Mouse (Mus musculus) heart, postnatal 10 days (tissue): ENCODE measurements around the gene Tenm4. TPM values are rescaled to one million over a fixed set of nuclear protein-coding genes. Genes with fewer than 3 reads are reported as not detected.

ENCODE experiments used
- DNase-seq, 2 experiments: peaks; one replicate each; pipeline ENCODE4 v3.0.0; 2021
- intact Hi-C: fragments of 180-260 bp; cut with DNase I; formaldehyde crosslinking; loops from one replicate; pipeline ENCODE4 v1.15.1; 2025
- total RNA-seq, 2 experiments: library from RNA; stranded (reverse); gene quantifications; 2 replicates each; pipeline ENCODE4 v1.2.3; 2021

The Tenm4 gene
- total RNA-seq, 2 experiments from 2014 or later = 4.2 to 5.0 TPM

GRCm38 (mm10) chr7:96510396-96510795 lies 339.4 kb downstream of the Tenm4 start:
- no peak for DNase-seq
- intact Hi-C loops = no loop called here

GRCm38 (mm10) chr7:96511018-96511609 lies 340.1 kb downstream of the Tenm4 start:
- DNase-seq = no peak
- intact Hi-C loops = no loop called here

GRCm38 (mm10) chr7:96511953-96512511 lies 341.0 kb downstream of the Tenm4 start:
- no peak for DNase-seq
- intact Hi-C loops = no loop called here

- DNase-seq = peak; percentile 43 to 63
- intact Hi-C loops = loop anchor here (1.0 to 5.0 kb wide), 2 partner anchors 258 to 396 kb away; no protein-coding TSS in a partner anchor
Observed at GRCm38 (mm10) chr7:96519216-96519615, 348.2 kb downstream of the Tenm4 start.

- intact Hi-C loops = no loop called here
- no peak for DNase-seq
Observed at GRCm38 (mm10) chr7:96521956-96522355, 350.9 kb downstream of the Tenm4 start.

GRCm38 (mm10) chr7:96523673-96524072 lies 352.6 kb downstream of the Tenm4 start:
- DNase-seq = peak; percentile 52 to 70
- intact Hi-C loops = no loop called here

DNA sequence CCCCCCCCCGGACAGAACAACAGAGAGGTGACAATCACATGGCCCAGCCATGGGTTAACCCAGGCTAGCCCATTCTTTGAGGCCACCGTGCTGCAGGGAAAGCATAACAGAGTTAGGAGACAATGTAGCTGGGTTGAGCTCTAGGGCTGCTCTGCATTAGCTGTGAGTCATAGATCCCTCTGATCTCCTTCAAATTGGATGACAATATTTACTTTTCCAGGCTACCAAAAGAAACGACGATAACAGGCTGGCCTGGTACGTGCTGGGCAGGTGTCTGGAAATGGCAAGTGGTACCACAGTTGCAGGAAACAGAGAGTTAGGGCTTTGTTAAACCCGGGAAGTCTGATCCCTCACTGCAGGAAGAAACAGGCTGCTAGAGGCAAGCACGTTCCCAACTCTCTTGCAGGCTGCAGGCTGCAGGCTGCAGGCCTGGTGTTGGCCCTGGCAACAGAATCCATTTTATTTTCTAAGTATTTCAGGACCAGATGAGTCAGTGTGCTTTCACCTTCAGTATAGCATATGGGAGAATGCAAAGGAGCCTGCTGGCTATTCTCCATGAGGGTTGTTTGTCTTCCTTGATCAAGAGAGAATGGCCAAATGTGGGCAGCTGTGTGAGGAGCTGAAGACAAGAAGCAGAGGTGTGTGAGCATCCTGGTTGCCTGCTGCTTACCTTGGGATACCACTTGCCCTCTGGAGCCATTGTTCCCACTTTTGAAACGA lies 353.6 kb downstream of the Tenm4 start:
- intact Hi-C loops = no loop called here
- DNase-seq = no peak

- intact Hi-C loops = no loop called here
- no peak for DNase-seq
Observed at GRCm38 (mm10) chr7:96525344-96525743, 354.3 kb downstream of the Tenm4 start.

DNA sequence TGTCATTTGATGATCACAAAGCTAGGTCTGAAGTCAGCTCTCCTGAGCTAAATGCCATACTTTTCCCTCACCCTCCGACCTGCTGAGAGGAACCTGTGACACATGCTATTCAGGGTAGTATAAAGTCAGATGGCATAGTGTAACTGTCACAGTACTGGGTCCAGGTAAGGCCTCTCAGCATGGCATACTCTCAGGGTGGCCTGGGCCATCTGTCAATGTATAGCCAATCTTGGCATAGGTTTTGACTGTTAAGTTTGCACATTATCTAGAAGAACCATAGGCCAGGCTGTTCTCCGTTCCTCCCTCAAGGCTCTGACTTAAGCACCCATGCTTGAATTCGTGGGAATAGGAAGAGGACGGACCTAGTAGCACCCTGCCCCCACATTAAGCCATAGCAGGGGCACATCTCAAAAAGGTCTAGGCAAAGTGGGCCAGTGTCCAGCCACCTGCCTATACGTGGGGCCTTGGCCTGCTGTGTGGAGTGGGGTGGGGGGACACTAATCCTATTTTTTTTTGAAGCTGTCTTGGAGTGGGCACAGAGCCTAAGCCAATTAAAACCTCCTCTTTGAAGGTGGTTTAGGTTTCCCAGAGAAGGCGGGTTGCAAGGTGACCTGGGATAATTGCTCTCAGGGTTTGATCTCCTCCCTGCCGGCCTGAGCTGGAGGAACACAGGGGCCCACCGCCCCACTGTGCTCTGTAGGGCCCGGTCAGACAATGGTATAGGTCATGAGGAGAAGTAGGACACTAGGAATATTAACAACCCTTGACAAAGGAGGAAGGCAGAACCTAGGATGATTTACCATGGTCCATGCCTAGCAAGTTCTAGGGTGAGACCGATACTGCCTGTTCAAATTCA lies 359.8 kb downstream of the Tenm4 start:
- intact Hi-C loops = no loop called here
- DNase-seq = no peak

- intact Hi-C loops = no loop called here
- DNase-seq = no peak
Observed at GRCm38 (mm10) chr7:96531954-96532737, 361.1 kb downstream of the Tenm4 start.

DNA sequence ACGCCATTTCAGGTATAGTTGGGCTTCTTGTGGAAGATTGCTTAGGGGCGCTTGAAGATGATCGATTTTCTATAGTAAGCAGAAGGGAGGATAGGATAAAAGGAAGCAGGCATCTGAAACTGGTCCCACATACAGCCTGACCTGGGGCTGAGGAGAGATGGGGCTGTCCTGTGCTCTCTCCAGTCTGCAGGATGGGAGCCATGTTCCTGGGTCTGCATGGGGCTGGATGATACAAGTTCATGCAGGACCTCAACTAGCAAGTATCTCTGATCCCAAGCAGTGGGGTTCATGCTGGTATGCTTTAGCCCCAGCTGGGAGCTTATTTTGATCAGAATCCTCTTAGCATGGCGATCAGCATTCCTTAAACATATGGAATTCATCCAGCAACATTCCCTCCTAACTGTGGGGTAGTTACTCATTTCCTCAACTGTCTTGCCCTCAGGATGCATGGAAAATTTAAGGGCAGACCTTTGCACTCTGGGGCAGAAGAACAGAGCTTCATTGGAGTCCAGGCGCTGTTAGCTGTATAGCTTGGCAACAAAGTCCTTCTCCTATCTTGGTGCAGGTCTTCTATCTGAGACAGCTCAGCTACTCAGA lies 361.9 kb downstream of the Tenm4 start:
- intact Hi-C loops = no loop called here
- no peak for DNase-seq

DNA sequence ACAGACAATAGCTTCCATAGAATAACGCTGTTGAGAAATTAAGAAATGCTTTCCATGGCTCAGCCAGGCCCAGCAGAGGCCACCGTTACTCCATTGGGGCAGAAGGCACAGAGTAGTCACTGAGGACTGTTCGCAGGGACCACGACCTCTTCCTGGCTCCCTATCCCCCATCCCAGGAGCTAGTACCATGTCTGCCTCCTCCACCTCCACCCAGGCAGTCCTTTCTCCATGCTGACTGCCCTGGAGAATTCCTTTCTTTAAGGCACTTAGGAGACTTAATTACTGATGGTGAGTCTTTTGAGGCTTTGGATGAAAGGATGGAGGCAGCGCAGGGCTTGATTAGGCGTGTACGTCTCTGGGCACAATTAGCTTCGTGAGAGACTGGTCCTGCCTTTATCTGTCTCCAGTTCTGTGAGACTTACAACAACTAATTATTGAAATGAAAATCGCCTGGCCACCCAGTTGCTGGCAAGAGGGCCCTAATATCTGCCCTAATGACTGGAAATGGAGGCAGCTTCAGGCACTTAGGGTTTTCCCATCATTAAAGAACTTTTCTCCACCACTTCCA lies 365.4 kb downstream of the Tenm4 start:
- intact Hi-C loops = no loop called here
- DNase-seq = no peak

- DNase-seq = no peak
- intact Hi-C loops = no loop called here
Observed at GRCm38 (mm10) chr7:96539248-96540034, 368.4 kb downstream of the Tenm4 start.

GRCm38 (mm10) chr7:96540458-96541096 lies 369.5 kb downstream of the Tenm4 start:
- intact Hi-C loops = no loop called here
- DNase-seq = no peak

DNA sequence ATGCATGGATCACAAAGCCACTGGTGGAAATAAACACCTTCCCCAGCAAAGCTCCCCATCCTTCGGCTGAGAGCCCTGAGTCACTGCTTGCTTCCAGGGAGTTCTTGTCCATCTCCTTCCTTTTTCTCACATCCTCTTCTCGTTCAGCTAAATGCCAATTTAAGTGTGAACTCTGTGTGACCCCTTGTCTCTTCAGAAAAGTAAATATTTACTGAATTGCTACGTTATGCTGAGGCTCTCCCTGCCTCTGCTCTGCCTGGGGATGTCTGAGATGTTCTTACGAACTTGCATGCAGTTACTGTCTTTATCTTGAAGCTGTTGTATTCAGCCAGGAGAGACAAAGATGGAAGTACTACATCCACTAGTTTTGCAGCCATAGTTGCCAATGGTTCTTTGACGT lies 374.9 kb downstream of the Tenm4 start:
- no peak for DNase-seq
- intact Hi-C loops = no loop called here

- no peak for DNase-seq
- intact Hi-C loops = no loop called here
Observed at GRCm38 (mm10) chr7:96551809-96552208, 380.8 kb downstream of the Tenm4 start.

- DNase-seq = no peak
- intact Hi-C loops = no loop called here
Observed at GRCm38 (mm10) chr7:96552292-96552860, 381.3 kb downstream of the Tenm4 start.

GRCm38 (mm10) chr7:96554277-96554690 lies 383.2 kb downstream of the Tenm4 start:
- DNase-seq = peak; percentile 45 to 49
- intact Hi-C loops = loop anchor here (2.0 kb wide), 1 partner anchor 343 kb away; no protein-coding TSS in a partner anchor
